Mouse (Mus musculus) macrophage (primary cell): Measurements from ENCODE around the gene Usp11. TPM values are rescaled to one million over a fixed set of nuclear protein-coding genes. Genes with fewer than 3 reads are reported as not detected.
"Not testable (repeated sequence)": the region's sequence is repeated elsewhere in the genome, so short reads cannot be mapped to it uniquely, and the experiment has no call there.

Source experiments
- H3K27ac ChIP-seq: fragments of 350-480 bp; formaldehyde crosslinking; 2 replicates; pipeline ENCODE4 v1.9.0; 2021
- H3K36me3 ChIP-seq: fragments of 350-480 bp; formaldehyde crosslinking; 2 replicates; pipeline ENCODE4 v1.9.0; 2021; ENCODE audit errors: inconsistent target
- H3K4me3 ChIP-seq: fragments of 350-480 bp; formaldehyde crosslinking; 2 replicates; pipeline ENCODE4 v1.9.0; 2021; ENCODE audit errors: inconsistent target
- H3K79me2 ChIP-seq: fragments of 350-480 bp; formaldehyde crosslinking; 2 replicates; pipeline ENCODE4 v1.9.0; 2021; ENCODE audit errors: inconsistent target
- WGBS: methylation state at CpG from one replicate; pipeline ENCODE4 v1.1.7; 2026; ENCODE audit warnings: inconsistent platforms; ENCODE audit not compliant: missing documents; 5-methylcytosine and 5-hydroxymethylcytosine counted together
- polyA plus RNA-seq: library from polyadenylated mRNA; stranded (reverse); fragments of 250-400 nt; gene quantifications from 3 replicates; pipeline ENCODE4 v1.2.4, GENCODE M21; 2018; ENCODE audit warnings: inconsistent platforms

The Usp11 gene
- polyA plus RNA-seq, 1 experiment from 2014 or later = 5.9 TPM

GRCm38 (mm10) chrX:20704295-20705082, 783 bp downstream of the Usp11 start:
- Histone ChIP-seq H3K27ac (peak overlapping the region; percentile 58), H3K4me3 (peak overlapping the region; percentile 52), H3K79me2 (no peaks in the 10 kb centered on the region), H3K36me3 (no peaks in the 10 kb centered on the region)
- WGBS = 21% methylated on average over 26 of the region's 32 CpGs

DNA sequence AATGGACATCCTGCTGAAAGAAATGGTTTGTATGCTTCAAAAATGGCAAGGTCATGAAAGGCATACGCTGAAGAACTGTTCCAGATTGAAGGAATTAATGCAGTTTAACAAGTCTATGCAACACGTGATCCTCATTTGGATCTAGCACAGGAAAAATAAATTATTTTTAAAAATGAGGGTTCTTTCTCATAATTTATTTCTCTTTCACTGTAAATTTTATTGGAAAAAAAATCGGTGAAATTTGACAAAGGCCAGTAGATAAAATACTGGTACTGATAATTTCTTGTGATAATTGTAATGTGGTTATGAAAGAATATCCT, 1.3 kb downstream of the Usp11 start:
- Histone ChIP-seq H3K79me2 (no peaks in the 10 kb centered on the region), H3K36me3 (no peaks in the 10 kb centered on the region), H3K27ac (peak overlapping the region; percentile 58; the same call in 1 of the 2 replicates), H3K4me3 (peak overlapping the region; percentile 52)
- 45% methylated on average over 3 of the region's 3 CpGs for WGBS

DNA sequence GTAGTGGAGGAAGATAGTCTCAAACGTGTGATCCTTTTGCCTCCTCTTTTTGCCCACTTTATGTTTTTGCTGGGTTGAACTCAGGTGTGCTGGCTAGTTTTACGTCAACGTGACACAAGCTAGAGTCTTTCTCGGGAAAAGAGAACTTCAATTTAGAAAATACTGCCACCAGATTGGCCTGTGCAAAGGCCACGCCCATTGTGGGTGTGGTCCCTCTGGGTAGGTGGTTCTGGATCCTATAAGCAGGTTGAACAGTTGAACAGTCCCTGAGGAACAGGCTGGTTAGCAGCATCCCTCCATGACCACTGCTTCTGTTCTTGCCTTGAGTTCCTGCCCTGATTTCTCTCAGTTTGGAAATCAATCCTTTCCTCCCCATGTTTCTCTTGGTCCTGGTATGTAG, 25.0 kb downstream of the Usp11 start:
- H3K79me2 ChIP-seq = no peaks in the 10 kb centered on the region
- no peaks in the 10 kb centered on the region for H3K36me3 ChIP-seq
- H3K4me3 ChIP-seq = no peak overlapping the region
- WGBS = 88% methylated on average over 5 of the region's 5 CpGs
- no peak overlapping the region for H3K27ac ChIP-seq

DNA sequence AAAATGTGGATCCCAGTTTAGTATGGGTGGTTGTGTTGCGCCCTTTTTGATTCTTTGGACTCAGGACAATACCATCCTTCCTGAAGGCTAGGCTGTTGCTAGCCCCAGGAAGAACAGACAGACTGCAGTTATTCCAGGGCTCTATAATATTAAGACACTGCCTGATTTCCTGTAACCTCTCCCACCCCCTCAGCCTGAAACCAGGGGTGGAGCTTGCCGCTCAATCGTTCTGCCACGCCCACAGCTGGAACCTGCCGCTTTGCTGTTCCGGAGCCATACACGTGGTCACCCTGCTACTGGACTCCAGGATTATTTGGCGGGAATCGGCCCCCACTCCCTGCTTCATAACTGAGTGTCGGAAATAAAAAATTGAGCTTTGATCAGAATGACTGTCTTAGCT, 26.3 kb downstream of the Usp11 start:
- H3K27ac ChIP-seq, H3K4me3 ChIP-seq, H3K79me2 ChIP-seq, H3K36me3 ChIP-seq: not testable (repeated sequence)
- WGBS = 64% methylated on average over 8 of the region's 10 CpGs

DNA sequence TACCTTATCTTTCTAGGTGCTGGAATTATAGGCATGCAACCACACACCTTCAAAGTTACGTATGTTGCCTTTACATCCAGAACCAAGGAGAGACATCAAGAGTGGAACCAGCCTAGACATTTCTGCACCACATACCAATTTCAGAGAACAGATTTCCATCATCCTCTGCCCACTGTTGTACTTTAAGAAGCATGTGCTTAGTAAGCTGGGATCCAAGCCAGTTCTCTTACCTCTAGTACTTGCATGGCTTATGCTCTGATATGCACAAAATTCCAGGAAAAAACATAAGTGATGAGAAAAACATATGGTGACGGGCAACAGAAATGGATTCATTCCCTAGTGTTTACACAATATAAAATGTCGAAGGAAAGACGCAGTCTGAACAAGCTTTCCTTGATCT, 32.8 kb downstream of the Usp11 start:
- no peaks in the 10 kb centered on the region for H3K79me2 ChIP-seq
- no peak overlapping the region for H3K4me3 ChIP-seq
- WGBS = 93% methylated on average over 4 of the region's 4 CpGs
- H3K27ac ChIP-seq = no peak overlapping the region
- H3K36me3 ChIP-seq = no peaks in the 10 kb centered on the region

DNA sequence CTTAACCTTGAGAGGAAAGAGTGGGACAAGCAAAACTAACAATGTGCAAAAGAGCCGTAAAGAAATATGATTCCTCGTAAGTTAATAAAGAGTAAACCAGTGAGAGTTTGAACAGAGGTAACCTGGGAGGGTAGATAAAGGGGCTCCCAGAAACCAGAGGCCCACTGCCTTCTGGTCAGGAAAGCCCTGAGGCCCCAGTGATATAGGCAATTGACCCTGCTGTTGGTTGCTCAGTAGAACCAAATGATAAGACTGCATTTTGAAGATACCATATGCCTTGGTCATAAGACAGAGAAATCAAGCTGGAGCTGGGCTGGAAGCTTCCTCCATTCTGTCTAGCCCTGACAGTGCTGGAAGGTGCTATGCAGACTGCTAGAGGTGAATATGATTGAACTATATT, 45.1 kb downstream of the Usp11 start:
- WGBS = 100% methylated on average over 2 of the region's 2 CpGs
- no peaks in the 10 kb centered on the region for H3K36me3 ChIP-seq
- no peak overlapping the region for H3K4me3 ChIP-seq
- H3K79me2 ChIP-seq = no peaks in the 10 kb centered on the region
- H3K27ac ChIP-seq = no peak overlapping the region

- Histone ChIP-seq H3K79me2 (no peaks in the 10 kb centered on the region), H3K36me3 (no peaks in the 10 kb centered on the region), H3K4me3 (no peak overlapping the region), H3K27ac (no peak overlapping the region)
- WGBS = 92% methylated on average over 4 of the region's 4 CpGs
Observed at GRCm38 (mm10) chrX:20761201-20761600, 57.5 kb downstream of the Usp11 start.

Other genes starting within 250 kb of the Usp11 start
- not detected in 3 replicates for gene Rgn, start 154.1 kb upstream of the Usp11 start, polyA plus RNA-seq
- gene Rbm10, start 86.4 kb upstream of the Usp11 start, polyA plus RNA-seq = 15.1 to 22.1 TPM (median 20.8 TPM) in 3 replicates
- 51.7 to 118 TPM (median 93.0 TPM) in 3 replicates for gene Ndufb11, start 86.3 kb upstream of the Usp11 start, polyA plus RNA-seq
- gene Uba1, start 45.6 kb upstream of the Usp11 start, polyA plus RNA-seq = 132 to 239 TPM (median 169 TPM) in 3 replicates
- gene Cdk16, start 16.0 kb upstream of the Usp11 start, polyA plus RNA-seq = 25.7 to 45.0 TPM (median 39.9 TPM) in 3 replicates
- gene Araf, start 93.9 kb downstream of the Usp11 start, polyA plus RNA-seq = 53.5 to 60.0 TPM (median 55.5 TPM) in 3 replicates
- gene Timp1, start 166.3 kb downstream of the Usp11 start, polyA plus RNA-seq = 0.29 to 1.4 TPM (median 1.1 TPM) in 3 replicates
- gene Syn1, start 217.1 kb downstream of the Usp11 start, polyA plus RNA-seq = 6.8 to 30.6 TPM (median 13.5 TPM) in 3 replicates
- gene Cfp, start 227.6 kb downstream of the Usp11 start, polyA plus RNA-seq = 647 to 949 TPM (median 687 TPM) in 3 replicates
- gene Elk1, start 246.7 kb downstream of the Usp11 start, polyA plus RNA-seq = 12.2 to 13.0 TPM (median 12.2 TPM) in 3 replicates